Mouse (Mus musculus): Measurements from ENCODE around the gene Foxi1. TPM values are rescaled to one million over a fixed set of nuclear protein-coding genes. Genes with fewer than 3 reads are reported as not detected.
A peak's percentile ranks its signal among the peaks of the same experiment; 100 is the strongest.

The Foxi1 gene
- polyA plus RNA-seq, 1 experiment from 2014 or later, result 25.2 TPM

- H3K4me2 ChIP-seq (replicated peaks; ENCODE audit: low read depth, low read length), result no peak overlapping the region
- no peaks in the 10 kb centered on the region for H3K36me3 ChIP-seq (ENCODE audit: insufficient read depth, low read length)
- no peaks in the 10 kb centered on the region for H3K27me3 ChIP-seq (ENCODE audit: insufficient read depth, low read length)
- H3K4me1 ChIP-seq (ENCODE audit: insufficient read depth, low read length), result no peaks in the 10 kb centered on the region
- no peaks in the 10 kb centered on the region for H3K9me3 ChIP-seq (ENCODE audit: low read length)
- H3K4me3 ChIP-seq (ENCODE audit: low read length), result no peak overlapping the region
- H3K27ac ChIP-seq (ENCODE audit: low read length), result no peak overlapping the region
- 32% methylated on average over 1 of the region's 1 CpGs for WGBS
- H3K9ac ChIP-seq (replicated peaks; ENCODE audit: low read length), result no peak overlapping the region
- no peak for ATAC-seq (ENCODE audit: low FRiP score, low TSS enrichment)
These were observed 5.1 kb downstream of the Foxi1 start for GRCm38 (mm10) chr11:34202769-34203168.

- H3K36me3 ChIP-seq (ENCODE audit: insufficient read depth, low read length), result no peaks in the 10 kb centered on the region
- H3K27ac ChIP-seq (ENCODE audit: low read length), result no peak overlapping the region
- H3K9ac ChIP-seq (replicated peaks; ENCODE audit: low read length), result no peak overlapping the region
- 82% methylated on average over 3 of the region's 3 CpGs for WGBS
- H3K4me3 ChIP-seq (ENCODE audit: low read length), result no peak overlapping the region
- peaks cover 6% of the 10 kb centered on the region for H3K4me1 ChIP-seq (ENCODE audit: insufficient read depth, low read length)
- ATAC-seq (ENCODE audit: low FRiP score, low TSS enrichment), result no peak
- H3K27me3 ChIP-seq (ENCODE audit: insufficient read depth, low read length), result no peaks in the 10 kb centered on the region
- no peaks in the 10 kb centered on the region for H3K9me3 ChIP-seq (ENCODE audit: low read length)
- H3K4me2 ChIP-seq (replicated peaks; ENCODE audit: low read depth, low read length), result no peak overlapping the region
These were observed 12.7 kb downstream of the Foxi1 start for GRCm38 (mm10) chr11:34195142-34195541.

GRCm38 (mm10) chr11:34194158-34194941 is 13.5 kb downstream of the Foxi1 start:
- WGBS, result 65% methylated on average over 9 of the region's 9 CpGs

GRCm38 (mm10) chr11:34193658-34194057 is 14.2 kb downstream of the Foxi1 start:
- Histone ChIP-seq H3K9me3 (ENCODE audit: low read length) (no peaks in the 10 kb centered on the region), H3K4me2 (replicated peaks; ENCODE audit: low read depth, low read length) (no peak overlapping the region), H3K4me1 (ENCODE audit: insufficient read depth, low read length) (peaks cover 6% of the 10 kb centered on the region), H3K27ac (ENCODE audit: low read length) (no peak overlapping the region), H3K9ac (replicated peaks; ENCODE audit: low read length) (no peak overlapping the region), H3K4me3 (ENCODE audit: low read length) (no peak overlapping the region), H3K36me3 (ENCODE audit: insufficient read depth, low read length) (no peaks in the 10 kb centered on the region), H3K27me3 (ENCODE audit: insufficient read depth, low read length) (no peaks in the 10 kb centered on the region)
- no peak for ATAC-seq (ENCODE audit: low FRiP score, low TSS enrichment)
- 38% methylated on average over 3 of the region's 3 CpGs for WGBS

More at GRCm38 (mm10) chr11:34194158-34194941, 13.5 kb downstream of the Foxi1 start:
- H3K4me1 ChIP-seq (ENCODE audit: insufficient read depth, low read length), result peaks cover 6% of the 10 kb centered on the region
- no peak overlapping the region for H3K4me2 ChIP-seq (replicated peaks; ENCODE audit: low read depth, low read length)
- H3K36me3 ChIP-seq (ENCODE audit: insufficient read depth, low read length), result no peaks in the 10 kb centered on the region
- no peak overlapping the region for H3K9ac ChIP-seq (replicated peaks; ENCODE audit: low read length)
- ATAC-seq (ENCODE audit: low FRiP score, low TSS enrichment), result no peak
- H3K4me3 ChIP-seq (ENCODE audit: low read length), result no peak overlapping the region
- H3K27ac ChIP-seq (ENCODE audit: low read length), result no peak overlapping the region
- no peaks in the 10 kb centered on the region for H3K27me3 ChIP-seq (ENCODE audit: insufficient read depth, low read length)
- no peaks in the 10 kb centered on the region for H3K9me3 ChIP-seq (ENCODE audit: low read length)

GRCm38 (mm10) chr11:34184266-34184665 is 23.6 kb downstream of the Foxi1 start:
- H3K4me2 ChIP-seq (replicated peaks; ENCODE audit: low read depth, low read length), result no peak overlapping the region
- ATAC-seq (ENCODE audit: low FRiP score, low TSS enrichment), result no peak
- peaks cover 11% of the 10 kb centered on the region; the same call in 1 of the 2 replicates for H3K4me1 ChIP-seq (ENCODE audit: insufficient read depth, low read length)
- no peaks in the 10 kb centered on the region for H3K27me3 ChIP-seq (ENCODE audit: insufficient read depth, low read length)
- H3K36me3 ChIP-seq (ENCODE audit: insufficient read depth, low read length), result no peaks in the 10 kb centered on the region
- H3K27ac ChIP-seq (ENCODE audit: low read length), result no peak overlapping the region
- H3K9ac ChIP-seq (replicated peaks; ENCODE audit: low read length), result no peak overlapping the region
- no peak overlapping the region for H3K4me3 ChIP-seq (ENCODE audit: low read length)
- 36% methylated on average over 2 of the region's 2 CpGs for WGBS
- H3K9me3 ChIP-seq (ENCODE audit: low read length), result no peaks in the 10 kb centered on the region

GRCm38 (mm10) chr11:34181214-34182117 is 26.4 kb downstream of the Foxi1 start:
- Histone ChIP-seq H3K4me3 (ENCODE audit: low read length) (no peak overlapping the region), H3K9me3 (ENCODE audit: low read length) (no peaks in the 10 kb centered on the region), H3K36me3 (ENCODE audit: insufficient read depth, low read length) (no peaks in the 10 kb centered on the region), H3K27me3 (ENCODE audit: insufficient read depth, low read length) (no peaks in the 10 kb centered on the region), H3K4me2 (replicated peaks; ENCODE audit: low read depth, low read length) (no peak overlapping the region), H3K4me1 (ENCODE audit: insufficient read depth, low read length) (peaks cover 11% of the 10 kb centered on the region; the same call in 1 of the 2 replicates), H3K27ac (ENCODE audit: low read length) (peak overlapping the region; percentile 19), H3K9ac (replicated peaks; ENCODE audit: low read length) (no peak overlapping the region)
- 37% methylated on average over 8 of the region's 8 CpGs for WGBS
- ATAC-seq (ENCODE audit: low FRiP score, low TSS enrichment), result peak; percentile 89

GRCm38 (mm10) chr11:34178752-34179151 is 29.1 kb downstream of the Foxi1 start:
- H3K27ac ChIP-seq (ENCODE audit: low read length), result no peak overlapping the region
- H3K9me3 ChIP-seq (ENCODE audit: low read length), result no peaks in the 10 kb centered on the region
- no peak overlapping the region for H3K4me2 ChIP-seq (replicated peaks; ENCODE audit: low read depth, low read length)
- WGBS, result 88% methylated on average over 2 of the region's 2 CpGs
- no peaks in the 10 kb centered on the region for H3K36me3 ChIP-seq (ENCODE audit: insufficient read depth, low read length)
- no peak for ATAC-seq (ENCODE audit: low FRiP score, low TSS enrichment)
- no peaks in the 10 kb centered on the region for H3K27me3 ChIP-seq (ENCODE audit: insufficient read depth, low read length)
- H3K9ac ChIP-seq (replicated peaks; ENCODE audit: low read length), result no peak overlapping the region
- H3K4me3 ChIP-seq (ENCODE audit: low read length), result no peak overlapping the region
- peaks cover 4% of the 10 kb centered on the region; the same call in 1 of the 2 replicates for H3K4me1 ChIP-seq (ENCODE audit: insufficient read depth, low read length)

GRCm38 (mm10) chr11:34176371-34176770 is 31.5 kb downstream of the Foxi1 start:
- no peak overlapping the region for H3K27ac ChIP-seq (ENCODE audit: low read length)
- ATAC-seq (ENCODE audit: low FRiP score, low TSS enrichment), result no peak
- WGBS, result 78% methylated on average over 1 of the region's 1 CpGs

GRCm38 (mm10) chr11:34171221-34171620 is 36.7 kb downstream of the Foxi1 start:
- no peak overlapping the region for H3K27ac ChIP-seq (ENCODE audit: low read length)
- H3K4me3 ChIP-seq (ENCODE audit: low read length), result no peak overlapping the region
- no peak overlapping the region for H3K4me2 ChIP-seq (replicated peaks; ENCODE audit: low read depth, low read length)
- H3K9ac ChIP-seq (replicated peaks; ENCODE audit: low read length), result no peak overlapping the region
- ATAC-seq (ENCODE audit: low FRiP score, low TSS enrichment), result no peak
- no peaks in the 10 kb centered on the region for H3K27me3 ChIP-seq (ENCODE audit: insufficient read depth, low read length)
- peaks cover 14% of the 10 kb centered on the region for H3K4me1 ChIP-seq (ENCODE audit: insufficient read depth, low read length)
- H3K9me3 ChIP-seq (ENCODE audit: low read length), result no peaks in the 10 kb centered on the region
- 92% methylated on average over 1 of the region's 1 CpGs for WGBS
- H3K36me3 ChIP-seq (ENCODE audit: insufficient read depth, low read length), result no peaks in the 10 kb centered on the region

More at GRCm38 (mm10) chr11:34176371-34176770, 31.5 kb downstream of the Foxi1 start:
- no peaks in the 10 kb centered on the region for H3K4me1 ChIP-seq (ENCODE audit: insufficient read depth, low read length)
- H3K4me3 ChIP-seq (ENCODE audit: low read length), result no peak overlapping the region
- no peak overlapping the region for H3K4me2 ChIP-seq (replicated peaks; ENCODE audit: low read depth, low read length)
- no peak overlapping the region for H3K9ac ChIP-seq (replicated peaks; ENCODE audit: low read length)
- H3K27me3 ChIP-seq (ENCODE audit: insufficient read depth, low read length), result no peaks in the 10 kb centered on the region
- no peaks in the 10 kb centered on the region for H3K36me3 ChIP-seq (ENCODE audit: insufficient read depth, low read length)
- no peaks in the 10 kb centered on the region for H3K9me3 ChIP-seq (ENCODE audit: low read length)
